Mouse (Mus musculus) gastrocnemius, postnatal 36 days (tissue): ENCODE measurements at regions not wholly inside any gene's neighbourhood (a gene's known extent, or its start where the extent isn't known, plus 50 kb on each side); places are given as distances from the start of the nearest gene placed in this dataset.

Source experiments
- DNase-seq, 2 experiments: peaks; one replicate each; pipeline ENCODE4 v3.0.0; 2022
- intact Hi-C: fragments of 180-260 bp; cut with DNase I; formaldehyde crosslinking; loops from one replicate; pipeline ENCODE4 v1.15.1; 2025

GRCm38 (mm10) chr12:28186695-28187094 lies 365.5 kb downstream of the Dcdc2c start:
- DNase-seq, result no peak
- intact Hi-C loops, result no loop called here

- intact Hi-C loops, result no loop called here
- DNase-seq, result no peak
Measured at GRCm38 (mm10) chr12:28181265-28181664, 370.9 kb downstream of the Dcdc2c start.

DNA sequence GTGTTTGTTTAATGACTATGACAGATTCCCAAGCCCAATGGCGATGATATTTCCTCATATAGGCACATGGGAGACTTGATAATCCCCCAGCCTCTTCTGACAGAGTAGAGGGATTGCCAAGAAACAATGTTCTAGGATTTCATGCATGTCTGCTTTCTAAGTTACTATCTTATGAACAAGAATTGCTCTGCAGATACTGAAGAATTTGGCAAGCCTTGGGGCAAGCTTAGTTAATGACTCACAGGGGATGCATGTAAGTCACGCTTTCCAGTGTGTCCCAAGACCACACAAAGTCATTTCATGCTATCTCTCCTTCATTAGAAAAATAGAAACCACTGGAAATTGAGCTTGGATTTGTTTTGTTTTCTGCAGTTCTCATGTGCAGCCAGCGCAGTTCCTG lies 376.2 kb downstream of the Dcdc2c start:
- intact Hi-C loops, result no loop called here
- no peak for DNase-seq

DNA sequence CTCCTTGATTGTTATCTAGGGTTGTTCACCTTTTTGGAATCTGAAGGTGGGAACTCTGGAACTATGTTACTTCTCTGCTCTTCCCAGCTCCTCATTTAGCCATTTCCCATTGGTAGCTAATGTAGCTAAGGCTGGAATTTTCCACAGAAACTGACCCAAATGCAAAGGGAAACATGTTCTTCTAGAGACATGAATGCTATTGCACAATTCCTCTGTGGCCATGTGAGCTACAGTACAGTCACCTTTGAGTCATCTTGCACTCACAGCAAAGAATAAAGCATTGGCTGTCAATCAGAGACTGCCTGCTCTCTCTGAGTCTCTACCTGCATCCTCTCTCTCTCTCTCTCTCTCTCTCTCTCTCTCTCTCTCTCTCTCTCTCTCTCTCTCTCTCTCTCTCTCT lies 378.1 kb downstream of the Dcdc2c start:
- intact Hi-C loops, result no loop called here
- no peak for DNase-seq

- intact Hi-C loops, result no loop called here
- no peak for DNase-seq
Measured at GRCm38 (mm10) chr12:28158786-28159185, 393.4 kb downstream of the Dcdc2c start.

DNA sequence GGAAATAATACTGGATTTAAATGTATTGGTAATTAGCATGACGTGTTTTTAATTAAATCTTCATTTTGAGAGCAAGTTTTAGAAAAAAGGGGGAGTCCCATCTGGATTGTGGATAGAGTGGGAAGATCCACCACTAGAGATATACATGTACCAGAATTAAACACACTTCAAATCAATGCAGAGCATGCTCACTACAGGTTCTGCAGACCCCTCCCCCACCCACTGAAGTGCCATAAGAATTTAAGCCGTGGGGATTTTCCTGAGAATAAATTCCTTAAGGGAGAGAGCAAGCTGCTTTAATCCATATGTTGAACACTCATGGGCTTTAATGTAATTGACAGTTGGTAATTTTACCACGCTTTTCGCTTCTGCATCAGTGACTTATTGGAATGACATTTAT lies 401.4 kb downstream of the Dcdc2c start:
- DNase-seq, result no peak
- intact Hi-C loops, result no loop called here

- DNase-seq, result no peak
- intact Hi-C loops, result no loop called here
Measured at GRCm38 (mm10) chr12:28135810-28136592, 416.2 kb downstream of the Dcdc2c start.

DNA sequence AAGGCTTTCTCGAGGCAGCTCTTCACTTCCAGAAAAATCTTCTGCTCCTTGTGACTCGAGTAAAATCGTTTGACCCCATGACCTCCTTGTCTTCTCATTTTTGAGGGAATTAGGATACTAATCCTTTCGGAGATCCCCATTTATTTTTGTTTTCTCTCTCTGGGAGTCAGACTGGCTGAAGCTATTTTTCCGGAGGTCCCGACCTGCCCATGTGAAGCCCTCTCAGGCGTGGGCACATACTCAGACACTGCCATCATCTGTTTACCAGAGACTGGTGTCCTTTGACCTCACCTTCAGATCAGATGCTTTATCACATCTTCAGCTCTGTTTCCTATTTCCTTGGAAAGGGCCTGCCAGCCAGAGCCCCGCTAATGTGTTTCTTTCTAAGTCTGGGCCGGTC lies 429.4 kb downstream of the Dcdc2c start:
- DNase-seq, result no peak
- intact Hi-C loops, result no loop called here

- no peak for DNase-seq
- intact Hi-C loops, result no loop called here
Measured at GRCm38 (mm10) chr12:28120106-28120505, 432.1 kb downstream of the Dcdc2c start.

GRCm38 (mm10) chr12:28090673-28091072 lies 461.5 kb downstream of the Dcdc2c start:
- intact Hi-C loops, result no loop called here

DNA sequence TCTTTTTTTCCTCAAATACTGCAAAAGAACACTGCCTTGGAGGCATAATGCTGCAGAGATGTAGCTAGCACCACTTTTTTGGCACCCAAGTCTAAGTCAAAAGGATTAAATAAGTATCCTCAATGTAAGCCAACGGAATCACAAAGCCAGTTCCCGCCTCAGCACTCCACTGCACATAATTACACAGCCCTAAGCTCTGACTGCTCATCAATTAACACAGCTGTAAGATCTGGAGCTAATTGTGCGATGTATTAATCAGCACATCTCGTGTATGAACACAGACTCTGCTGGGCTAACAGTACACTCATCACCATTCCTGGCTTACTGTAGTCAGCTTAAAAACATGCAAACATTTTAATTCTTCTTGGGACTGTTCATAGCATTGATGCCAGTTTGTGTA lies 466.7 kb downstream of the Dcdc2c start:
- intact Hi-C loops, result no loop called here
- DNase-seq, result no peak

More at GRCm38 (mm10) chr12:28090673-28091072, 461.5 kb downstream of the Dcdc2c start:
- no peak for DNase-seq

GRCm38 (mm10) chr12:28076606-28077005 lies 475.6 kb downstream of the Dcdc2c start:
- intact Hi-C loops, result no loop called here

GRCm38 (mm10) chr12:28068584-28068983 lies 483.6 kb downstream of the Dcdc2c start:
- intact Hi-C loops, result no loop called here
- no peak for DNase-seq

More at GRCm38 (mm10) chr12:28076606-28077005, 475.6 kb downstream of the Dcdc2c start:
- no peak for DNase-seq

GRCm38 (mm10) chr12:28060281-28060680 lies 491.9 kb downstream of the Dcdc2c start:
- intact Hi-C loops, result no loop called here
- no peak for DNase-seq

DNA sequence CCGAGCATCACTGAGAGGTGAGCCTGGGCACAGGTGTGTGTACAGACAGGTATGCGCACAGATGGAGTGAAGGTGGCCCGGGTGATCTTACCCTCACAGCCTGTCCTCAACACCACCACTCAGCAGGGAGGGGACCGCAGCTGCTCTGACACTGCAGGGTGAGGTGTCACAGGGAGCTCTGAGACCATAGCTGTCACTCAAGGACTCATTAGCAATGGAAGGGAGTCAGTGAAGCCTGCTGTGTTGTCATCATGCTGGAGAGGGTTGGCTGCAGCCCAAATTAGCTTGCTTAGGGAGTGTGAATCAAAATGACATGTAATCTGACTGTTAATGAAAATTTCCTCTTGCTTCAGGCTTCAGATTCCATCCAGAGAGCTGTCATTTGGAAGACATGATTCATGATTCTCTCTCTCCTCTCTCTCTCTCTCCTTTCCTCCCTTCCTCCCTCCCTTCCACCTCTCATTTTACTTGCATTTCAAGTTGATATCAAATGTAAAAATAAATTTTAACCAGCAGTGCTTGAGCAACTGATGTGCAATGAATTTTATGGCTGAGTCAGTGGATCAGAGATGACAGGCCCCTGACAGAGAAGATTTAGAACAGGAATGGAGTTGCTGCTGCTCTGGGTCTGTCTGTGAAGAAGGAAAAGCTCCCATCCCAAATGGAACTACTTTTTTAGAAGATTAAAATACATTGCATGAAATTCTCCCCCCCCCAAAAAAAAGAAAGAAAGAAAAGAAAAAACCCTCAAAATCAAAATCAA lies 496.5 kb downstream of the Dcdc2c start:
- DNase-seq, result no peak
- intact Hi-C loops, result no loop called here

DNA sequence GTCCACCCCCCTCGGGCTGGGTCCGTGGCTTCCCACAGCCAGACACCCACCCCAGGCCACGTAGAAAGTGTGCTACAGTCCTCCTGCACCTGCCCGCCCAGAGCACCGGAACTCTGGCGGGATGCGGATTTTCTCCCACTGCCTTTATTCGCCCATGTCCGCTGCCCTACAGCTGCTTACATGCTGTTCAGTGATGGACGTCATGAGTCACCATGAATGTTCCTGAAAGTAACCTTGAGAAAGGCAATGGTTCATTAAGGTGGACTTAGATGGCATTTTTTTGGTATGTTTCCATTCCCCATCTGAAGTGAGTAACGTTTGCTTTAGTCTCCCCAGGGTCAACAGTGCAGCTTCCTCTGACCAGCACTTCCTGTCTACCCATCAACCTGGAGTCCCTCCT lies 497.8 kb downstream of the Dcdc2c start:
- DNase-seq, result no peak
- intact Hi-C loops, result no loop called here

DNA sequence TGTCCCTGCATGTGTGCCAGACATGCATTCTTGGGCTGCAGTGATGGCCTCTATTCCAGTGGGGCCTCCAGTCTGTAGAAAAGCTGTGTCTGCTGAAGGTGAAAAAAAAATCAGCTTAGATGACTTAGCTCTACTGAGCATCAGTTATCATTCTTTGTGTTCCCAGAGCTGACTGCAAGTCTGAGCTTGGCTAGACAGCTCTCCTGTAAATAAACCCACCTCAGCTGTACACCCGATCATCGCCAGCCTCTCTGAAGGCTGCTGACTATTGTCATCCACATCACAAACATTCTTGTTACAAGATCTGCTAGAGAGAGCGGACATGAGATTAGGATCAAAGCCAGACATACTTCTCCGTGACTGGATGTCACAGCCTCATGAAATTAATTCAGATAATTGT lies 504.2 kb downstream of the Dcdc2c start:
- intact Hi-C loops, result no loop called here
- no peak for DNase-seq

DNA sequence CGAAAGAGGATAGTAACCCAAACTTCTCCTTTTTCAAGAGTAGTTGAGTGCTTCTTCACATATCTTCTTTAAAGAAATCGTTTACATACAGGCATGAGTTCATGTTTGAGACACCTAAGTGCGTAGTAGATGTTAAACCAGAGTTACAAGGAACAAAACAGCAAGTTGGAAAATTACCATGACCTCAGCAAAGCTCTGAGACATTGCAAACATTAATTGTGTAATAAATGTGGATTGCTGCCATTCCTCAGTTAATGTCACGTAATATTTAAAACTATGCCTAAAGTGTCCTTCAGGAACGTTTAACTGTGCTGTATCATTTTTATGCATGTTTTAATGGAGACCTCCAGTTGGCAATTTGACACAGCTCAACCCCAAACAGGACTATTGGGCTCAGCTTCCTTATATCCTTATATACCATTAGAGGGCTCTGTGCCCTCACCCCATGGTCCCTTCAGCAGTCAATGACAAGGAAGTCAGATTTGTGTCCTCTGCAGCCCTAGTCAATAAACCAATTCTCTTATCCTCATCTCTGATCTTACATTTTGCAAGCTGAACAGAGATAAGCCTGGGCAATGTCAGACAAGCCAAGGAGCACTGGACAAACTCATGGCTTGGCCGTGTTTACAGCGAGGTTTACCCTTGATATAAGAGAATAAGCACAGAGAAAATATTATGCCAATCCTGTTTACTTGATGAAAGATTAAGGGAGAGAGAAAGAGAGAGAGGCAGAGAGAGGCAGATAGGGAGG lies 513.9 kb downstream of the Dcdc2c start:
- intact Hi-C loops, result no loop called here
- DNase-seq, result no peak

GRCm38 (mm10) chr12:27999170-27999569 lies 553.0 kb downstream of the Dcdc2c start:
- no peak for DNase-seq
- intact Hi-C loops, result no loop called here

- intact Hi-C loops, result no loop called here
- DNase-seq, result no peak
Measured at GRCm38 (mm10) chr12:27992152-27992551, 560.0 kb downstream of the Dcdc2c start.

GRCm38 (mm10) chr12:27984261-27984841 lies 567.8 kb downstream of the Dcdc2c start:
- intact Hi-C loops, result no loop called here

More at GRCm38 (mm10) chr12:27984261-27984841, 567.8 kb downstream of the Dcdc2c start:
- DNase-seq, result no peak
